10 mouse cellular contexts compared by ENCODE assay signal in genomic region chr14:101477081-101477826, GRCm38 (mm10).
DNase-seq lines count a peak whose midpoint lies in the region; ATAC-seq and TF ChIP-seq lines count a peak whose summit lies in the region.
"Had no signal": no experiment of that assay in that cellular context is flagged by ENCODE, and none has a peak within 500 bp of the region (broad histone marks: within the 10 kb centered on the region; RNA-seq: fewer than 3 reads in every experiment).

No protein-coding gene starts in this region.

- no peak overlapping the region for H3K4me3 ChIP-seq in heart, embryonic 13.5 days
- H3K4me3 ChIP-seq in kidney, postnatal 0 days (replicated peaks; ENCODE audit: low read depth, low read length) = no peak overlapping the region
- no peak overlapping the region for H3K4me3 ChIP-seq in forebrain, embryonic 13.5 days
- H3K4me3 ChIP-seq in hindbrain, embryonic 12.5 days = no peak overlapping the region
- H3K4me3 ChIP-seq: embryonic facial prominence, embryonic 15.5 days; left cerebral cortex, adult 2 months had no signal

- H3K4me1 ChIP-seq in heart, embryonic 13.5 days = peaks cover 23% of the 10 kb centered on the region
- H3K4me1 ChIP-seq in kidney, postnatal 0 days (replicated peaks; ENCODE audit: insufficient read depth, low read length) = no peaks in the 10 kb centered on the region; the same call in 1 of the 2 replicates
- no peaks in the 10 kb centered on the region for H3K4me1 ChIP-seq in forebrain, embryonic 13.5 days
- no peaks in the 10 kb centered on the region for H3K4me1 ChIP-seq in hindbrain, embryonic 12.5 days
- H3K4me1 ChIP-seq: embryonic facial prominence, embryonic 15.5 days had no signal

- H3K36me3 ChIP-seq in heart, embryonic 13.5 days = peaks cover 76% of the 10 kb centered on the region
- 0 out of 2 replicates have a peak, but pooled peaks cover 3% of the 10 kb centered on the region for H3K36me3 ChIP-seq in kidney, postnatal 0 days (ENCODE audit: insufficient read depth, low read length)
- no peaks in the 10 kb centered on the region for H3K36me3 ChIP-seq in forebrain, embryonic 13.5 days (ENCODE audit: poor library complexity, severe bottlenecking)
- no peaks in the 10 kb centered on the region for H3K36me3 ChIP-seq in hindbrain, embryonic 12.5 days
- H3K36me3 ChIP-seq: embryonic facial prominence, embryonic 15.5 days had no signal

- H3K4me2 ChIP-seq in heart, embryonic 13.5 days = no peak overlapping the region
- H3K4me2 ChIP-seq in kidney, postnatal 0 days (ENCODE audit: low read length) = peak overlapping the region; percentile 1
- no peak overlapping the region for H3K4me2 ChIP-seq in forebrain, embryonic 13.5 days
- no peak overlapping the region for H3K4me2 ChIP-seq in hindbrain, embryonic 12.5 days (replicated peaks)
- H3K4me2 ChIP-seq: embryonic facial prominence, embryonic 15.5 days had no signal

- no peak for TF ChIP-seq CTCF in kidney, postnatal 0 days (IDR thresholded peaks at IDR 0.05; ENCODE audit: low read depth)

- H3K27ac ChIP-seq in heart, embryonic 13.5 days (replicated peaks) = 0 out of 2 replicates have a peak overlapping the region, but pooled peaks have one; percentile 8
- peak overlapping the region; percentile 70 for H3K27ac ChIP-seq in kidney, postnatal 0 days
- H3K27ac ChIP-seq in forebrain, embryonic 13.5 days = no peak overlapping the region
- H3K27ac ChIP-seq in hindbrain, embryonic 12.5 days = no peak overlapping the region
- H3K27ac ChIP-seq: embryonic facial prominence, embryonic 15.5 days; left cerebral cortex, adult 2 months had no signal

- 65% methylated on average over 20 of the region's 20 CpGs for WGBS in heart, embryonic 13.5 days
- 42% methylated on average over 20 of the region's 20 CpGs for WGBS in kidney, postnatal 0 days
- 85% methylated on average over 20 of the region's 20 CpGs for WGBS in forebrain, embryonic 13.5 days
- WGBS in hindbrain, embryonic 12.5 days = 73% methylated on average over 20 of the region's 20 CpGs

- no peak for DNase-seq in heart, postnatal 4 days
- peak; percentile 8 for DNase-seq in c-Kit-positive CD71-positive TER-119-negative erythroid progenitor cells, embryonic 14.5 days (ENCODE audit: low read depth)
- DNase-seq in kidney, postnatal 0 days (ENCODE audit: low spot score) = peak; percentile 76
- DNase-seq in thymus, postnatal 10 days (ENCODE audit: low spot score in 2 of 2) = peak; percentile 24 to 27
- DNase-seq in testis, postnatal 14 days (ENCODE audit: low spot score) = no peak

- no peaks in the 10 kb centered on the region for H3K27me3 ChIP-seq in heart, embryonic 13.5 days (replicated peaks)
- no peaks in the 10 kb centered on the region for H3K27me3 ChIP-seq in kidney, postnatal 0 days (ENCODE audit: insufficient read depth, low read length)
- H3K27me3 ChIP-seq in forebrain, embryonic 13.5 days = no peaks in the 10 kb centered on the region
- no peaks in the 10 kb centered on the region for H3K27me3 ChIP-seq in hindbrain, embryonic 12.5 days
- H3K27me3 ChIP-seq: embryonic facial prominence, embryonic 15.5 days had no signal

- H3K9ac ChIP-seq in heart, embryonic 13.5 days = no peak overlapping the region
- H3K9ac ChIP-seq in kidney, postnatal 0 days (ENCODE audit: low read depth, low read length) = no peak overlapping the region
- H3K9ac ChIP-seq in forebrain, embryonic 13.5 days = no peak overlapping the region
- H3K9ac ChIP-seq in hindbrain, embryonic 12.5 days = no peak overlapping the region
- H3K9ac ChIP-seq: embryonic facial prominence, embryonic 15.5 days had no signal

- peaks cover 8% of the 10 kb centered on the region; the same call in 1 of the 2 replicates for H3K9me3 ChIP-seq in heart, embryonic 13.5 days
- H3K9me3 ChIP-seq in kidney, postnatal 0 days (replicated peaks; ENCODE audit: low read length) = no peaks in the 10 kb centered on the region
- H3K9me3 ChIP-seq in forebrain, embryonic 13.5 days (replicated peaks) = peaks cover 3% of the 10 kb centered on the region; the same call in 1 of the 2 replicates
- no peaks in the 10 kb centered on the region for H3K9me3 ChIP-seq in hindbrain, embryonic 12.5 days (replicated peaks)
- H3K9me3 ChIP-seq: embryonic facial prominence, embryonic 15.5 days had no signal

- no peak for ATAC-seq in heart, embryonic 13.5 days (ENCODE audit: extremely low read depth, insufficient number of reproducible peaks, low FRiP score, low TSS enrichment)
- peak; percentile 61; the same call in 1 of the 2 replicates for ATAC-seq in kidney, postnatal 0 days (replicated peaks; ENCODE audit: low FRiP score, low read depth)
- ATAC-seq in forebrain, embryonic 13.5 days = no peak
- no peak for ATAC-seq in hindbrain, embryonic 12.5 days (ENCODE audit: low FRiP score)

Comparison
In these comparisons a context has a peak if more than half of its experiments do, and no peak if none do; other contexts are left out.
1. H3K27ac ChIP-seq: peak in heart, embryonic 13.5 days (single experiment) and kidney, postnatal 0 days (single experiment); none in forebrain, embryonic 13.5 days (single experiment) and hindbrain, embryonic 12.5 days (single experiment).
2. DNase-seq: peak in c-Kit-positive CD71-positive TER-119-negative erythroid progenitor cells, embryonic 14.5 days (single experiment), kidney, postnatal 0 days (single experiment) and thymus, postnatal 10 days (2 of 2); none in heart, postnatal 4 days (single experiment) and testis, postnatal 14 days (single experiment).